Mouse (Mus musculus): ENCODE data around the gene Gnaz.

DNA sequence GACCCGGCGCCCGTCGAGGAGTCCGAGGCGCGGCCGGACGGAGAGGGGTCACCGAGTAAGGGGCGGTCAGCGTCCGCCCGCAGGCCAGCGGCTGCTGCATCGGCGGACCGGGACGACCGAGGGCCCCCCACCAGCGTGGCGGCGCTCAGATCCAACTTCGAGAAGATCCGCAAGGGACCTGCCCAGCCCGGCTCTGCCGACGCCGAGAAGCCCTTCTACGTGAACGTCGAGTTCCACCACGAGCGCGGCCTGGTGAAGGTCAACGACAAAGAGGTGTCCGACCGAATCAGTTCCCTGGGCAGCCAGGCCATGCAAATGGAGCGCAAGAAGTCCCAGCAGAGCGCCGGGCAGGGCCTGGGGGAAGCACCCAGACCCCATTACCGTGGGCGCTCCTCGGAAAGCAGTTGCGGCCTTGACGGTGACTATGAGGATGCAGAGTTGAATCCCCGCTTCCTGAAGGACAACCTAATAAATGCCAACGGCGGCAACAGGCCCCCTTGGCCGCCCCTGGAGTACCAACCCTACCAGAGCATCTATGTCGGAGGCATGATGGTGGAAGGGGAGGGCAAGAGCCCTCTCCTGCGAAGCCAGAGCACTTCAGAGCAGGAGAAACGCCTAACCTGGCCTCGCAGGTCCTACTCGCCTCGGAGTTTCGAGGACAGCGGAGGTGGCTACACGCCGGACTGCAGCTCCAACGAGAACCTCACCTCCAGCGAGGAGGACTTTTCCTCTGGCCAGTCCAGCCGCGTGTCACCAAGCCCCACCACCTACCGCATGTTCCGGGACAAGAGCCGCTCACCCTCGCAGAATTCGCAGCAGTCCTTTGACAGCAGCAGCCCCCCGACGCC is 94.6 kb downstream of the Gnaz start:
- TF ChIP-seq CTCF (conservative IDR thresholded peaks at IDR 0.05; ENCODE audit: insufficient read depth, insufficient read length, low read depth, low read length) (no peak), POLR2A (IDR thresholded peaks at IDR 0.05; ENCODE audit: low read depth, low read length) (no peak)

All from kidney, adult 2 months (tissue).